Mouse (Mus musculus): ENCODE results near the gene Ddx39b. TPM values are rescaled to one million over a fixed set of nuclear protein-coding genes. Genes with fewer than 3 reads are reported as not detected.

The Ddx39b gene
- polyA plus RNA-seq, 1 experiment, result 338 TPM

- TF ChIP-seq GATA1 (IDR thresholded peaks at IDR 0.05; ENCODE audit: low read length), result no peak
Observed at GRCm38 (mm10) chr17:35205380-35205769, 36.2 kb upstream of the Ddx39b start.

GRCm38 (mm10) chr17:35209785-35210535 lies 31.6 kb upstream of the Ddx39b start:
- TF ChIP-seq GATA1 (IDR thresholded peaks at IDR 0.05; ENCODE audit: low read length), result no peak

DNA sequence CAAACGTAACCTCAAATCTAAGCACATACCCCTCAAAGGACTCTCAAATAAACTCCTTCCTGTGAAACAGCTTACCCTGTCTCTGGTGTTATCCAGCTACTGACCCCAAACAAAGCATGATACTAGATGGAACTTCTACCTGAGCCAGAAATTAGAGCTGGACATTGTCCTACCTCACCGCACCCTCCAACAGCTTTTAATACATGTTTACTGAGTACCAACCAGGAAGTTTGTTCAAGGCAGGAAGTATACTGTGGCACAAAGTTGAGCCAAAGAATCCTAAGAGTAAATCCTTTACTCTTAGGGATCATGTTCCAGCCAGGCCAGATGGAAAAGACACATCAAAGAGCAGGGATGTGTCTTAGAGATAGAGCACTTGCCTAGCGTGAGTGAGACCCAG lies 31.0 kb upstream of the Ddx39b start:
- TF ChIP-seq GATA1 (IDR thresholded peaks at IDR 0.05; ENCODE audit: low read length), result no peak

DNA sequence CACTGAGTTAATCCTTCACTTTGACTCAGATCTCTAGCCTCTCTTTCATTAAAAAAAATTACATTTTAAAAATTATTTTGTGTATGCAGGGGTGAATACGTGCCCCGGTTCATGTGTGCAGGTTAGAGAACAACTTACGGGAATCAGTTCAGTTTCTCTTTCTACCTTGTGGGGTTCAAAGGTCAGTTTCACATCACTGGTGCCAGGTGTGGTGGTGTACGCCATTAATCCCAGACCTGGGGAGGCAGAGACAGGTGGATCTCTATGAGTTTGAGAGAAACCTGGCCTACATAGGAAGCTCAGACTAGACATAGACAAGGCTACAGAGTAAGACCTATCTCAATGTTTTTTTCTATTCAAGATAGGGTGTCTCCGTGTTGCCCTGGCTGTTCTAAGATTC lies 28.5 kb upstream of the Ddx39b start:
- no peak for TF ChIP-seq GATA1 (IDR thresholded peaks at IDR 0.05; ENCODE audit: low read length)

DNA sequence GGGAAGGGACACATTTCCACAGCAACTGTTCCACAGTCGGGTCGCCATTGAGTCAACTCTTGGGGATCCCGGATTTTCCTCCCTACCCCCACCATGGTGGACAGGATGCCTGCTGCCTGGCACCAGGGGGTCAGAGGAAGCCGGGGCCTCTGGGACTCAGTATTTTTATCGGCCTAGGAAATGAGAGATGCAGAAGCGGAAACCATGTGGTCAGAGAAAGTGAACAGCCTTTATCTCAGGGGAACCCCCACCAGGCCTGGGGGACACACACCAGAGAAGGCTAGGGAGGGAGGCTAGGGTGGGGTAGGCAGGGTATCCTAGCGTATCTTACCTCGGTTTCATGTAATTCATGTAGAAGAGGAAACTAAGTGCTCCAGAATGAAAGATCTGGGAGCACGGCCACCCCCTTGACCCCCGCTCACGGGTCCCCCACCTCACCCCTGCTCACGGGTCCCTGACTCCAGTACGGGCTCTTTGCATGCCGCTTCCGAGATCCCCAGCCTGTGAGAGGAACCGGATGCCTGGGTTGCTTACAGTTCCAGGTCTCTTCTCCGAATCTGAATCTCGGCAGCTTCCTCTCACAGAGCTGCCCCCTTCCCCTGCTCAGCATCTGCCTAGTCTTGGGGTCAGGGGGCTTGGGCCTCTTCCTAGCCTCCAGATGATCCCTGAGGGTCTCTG lies 22.9 kb upstream of the Ddx39b start:
- no peak for TF ChIP-seq GATA1 (IDR thresholded peaks at IDR 0.05; ENCODE audit: low read length)

DNA sequence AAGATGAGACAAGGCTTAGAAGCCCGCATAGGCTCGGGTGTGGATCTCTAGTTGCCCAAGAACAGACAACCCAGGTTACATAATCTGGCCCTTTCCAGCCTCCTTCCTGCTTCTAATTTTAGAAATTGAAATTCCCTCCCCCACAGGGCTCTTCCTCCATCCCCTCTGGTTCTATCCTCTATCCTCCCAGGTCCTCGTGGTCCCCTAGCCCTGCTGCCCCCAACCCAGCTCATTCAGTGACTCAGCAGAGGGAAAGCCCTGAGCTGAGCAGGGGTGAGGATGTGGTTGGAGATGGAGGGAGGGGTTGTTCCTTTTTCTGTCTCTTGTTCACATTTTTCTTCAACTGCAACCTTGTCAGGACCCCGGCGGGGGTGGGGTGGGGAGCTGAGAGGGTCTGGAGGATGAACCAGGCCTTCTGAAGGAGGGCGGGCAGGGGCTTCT lies 21.9 kb upstream of the Ddx39b start:
- TF ChIP-seq GATA1 (IDR thresholded peaks at IDR 0.05; ENCODE audit: low read length), result no peak

- TF ChIP-seq GATA1 (IDR thresholded peaks at IDR 0.05; ENCODE audit: low read length), result no peak
Observed at GRCm38 (mm10) chr17:35220156-35220952, 21.2 kb upstream of the Ddx39b start, which contains the start of gene Gm16181. Gene Gm16181 (plus strand): TSS chr17:35220834.

DNA sequence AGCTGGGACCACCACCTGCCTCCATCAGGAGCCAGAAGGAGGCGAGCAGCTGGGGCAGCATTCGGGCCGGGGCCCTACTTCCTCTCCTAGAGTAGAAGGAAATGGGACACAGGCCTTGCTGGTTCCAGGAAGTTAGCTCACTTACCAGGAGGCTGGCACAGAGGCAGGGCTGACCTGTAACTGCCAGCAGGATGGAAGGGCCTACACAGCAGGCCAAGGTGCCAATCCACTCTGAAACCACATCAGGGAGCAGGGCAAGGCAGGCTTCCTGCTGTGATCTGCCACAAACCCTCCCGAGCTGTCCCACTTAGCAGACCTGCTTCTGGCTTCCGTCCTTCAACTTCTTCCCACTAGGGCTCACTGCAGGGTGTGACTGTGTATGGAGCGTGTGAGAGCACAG lies 19.2 kb upstream of the Ddx39b start:
- TF ChIP-seq GATA1 (IDR thresholded peaks at IDR 0.05; ENCODE audit: low read length), result no peak

GRCm38 (mm10) chr17:35224641-35225040 lies 16.9 kb upstream of the Ddx39b start:
- no peak for TF ChIP-seq GATA1 (IDR thresholded peaks at IDR 0.05; ENCODE audit: low read length)

DNA sequence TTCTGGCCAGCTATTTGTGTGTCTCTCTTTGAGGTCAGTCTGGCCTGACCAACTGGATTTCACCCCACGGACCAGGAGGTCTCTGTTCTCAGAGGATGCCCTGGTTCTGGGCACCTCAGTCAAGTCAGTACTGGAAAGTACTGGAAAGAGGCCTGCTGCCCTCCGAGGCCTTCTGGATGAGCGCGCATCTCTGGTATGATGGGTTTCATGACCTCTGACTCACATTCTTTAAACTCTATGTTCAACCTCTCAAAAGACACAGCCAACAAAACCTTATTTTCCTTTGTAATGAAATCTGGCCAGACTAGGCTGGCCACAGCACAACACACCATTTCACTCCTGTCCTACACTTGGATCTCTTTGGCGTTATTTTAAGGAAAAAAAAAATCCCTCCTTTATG lies 16.1 kb upstream of the Ddx39b start:
- no peak for TF ChIP-seq GATA1 (IDR thresholded peaks at IDR 0.05; ENCODE audit: low read length)

- no peak for TF ChIP-seq GATA1 (IDR thresholded peaks at IDR 0.05; ENCODE audit: low read length)
Observed at GRCm38 (mm10) chr17:35226561-35227046, 14.9 kb upstream of the Ddx39b start.

DNA sequence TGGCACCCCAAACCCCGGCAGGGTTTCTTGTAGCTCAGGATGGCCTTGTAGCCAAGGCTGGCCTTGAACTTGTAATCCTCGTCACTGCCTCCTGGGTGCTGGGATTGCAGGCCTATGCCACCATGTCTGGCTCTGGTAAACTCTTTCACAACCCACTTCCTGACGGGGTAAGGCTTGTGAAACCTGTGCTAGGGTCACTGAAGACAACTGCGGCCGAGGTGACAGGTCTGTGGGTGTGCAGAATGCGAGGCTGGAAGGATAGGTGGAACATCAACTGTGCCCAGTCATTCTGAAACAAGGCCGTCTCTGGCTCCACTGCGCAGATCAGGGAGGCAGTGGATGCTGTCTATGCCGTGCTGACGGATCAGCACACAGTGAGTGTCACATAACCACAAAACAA lies 10.5 kb upstream of the Ddx39b start:
- no peak for TF ChIP-seq GATA1 (IDR thresholded peaks at IDR 0.05; ENCODE audit: low read length)

DNA sequence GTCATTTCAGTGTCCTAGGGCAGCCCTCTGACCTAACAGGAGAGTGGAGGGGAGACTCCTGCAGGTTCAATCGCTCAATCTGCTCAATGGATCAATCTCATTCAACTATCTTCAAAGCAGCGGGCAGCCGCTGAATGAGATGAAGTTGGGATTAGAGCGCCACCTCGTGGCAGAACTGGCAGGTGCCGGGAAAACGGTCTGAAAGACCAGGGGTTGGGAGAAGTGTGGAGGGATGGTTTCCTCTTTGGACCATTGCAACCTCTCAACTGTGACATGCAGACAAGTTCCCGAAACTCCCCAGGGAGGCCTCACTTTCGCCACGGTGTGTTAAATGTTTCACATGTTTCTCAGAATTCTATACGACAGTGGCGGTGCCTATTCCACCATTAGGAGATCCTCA lies 9.5 kb upstream of the Ddx39b start:
- no peak for TF ChIP-seq GATA1 (IDR thresholded peaks at IDR 0.05; ENCODE audit: low read length)

DNA sequence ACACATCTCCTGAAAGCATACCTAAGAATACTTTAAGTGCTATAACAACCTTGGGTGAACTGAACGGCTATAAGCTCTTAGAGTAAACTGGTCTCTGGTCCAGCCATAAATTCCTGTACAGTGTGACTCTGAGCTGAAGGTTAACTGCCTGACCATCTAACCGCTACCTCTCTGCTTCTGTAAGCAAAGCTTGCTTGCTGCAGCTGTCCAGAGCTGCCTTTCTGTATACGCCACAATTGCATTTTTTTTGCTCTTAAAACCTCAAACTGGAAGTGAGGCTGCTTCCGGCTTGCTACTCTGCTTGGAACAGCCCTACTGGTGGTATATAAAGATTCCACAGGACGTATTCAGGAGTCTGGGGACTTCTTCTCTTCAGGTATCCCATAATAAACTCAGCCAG lies 8.9 kb upstream of the Ddx39b start:
- TF ChIP-seq GATA1 (IDR thresholded peaks at IDR 0.05; ENCODE audit: low read length), result no peak

GRCm38 (mm10) chr17:35233114-35233980 lies 8.2 kb upstream of the Ddx39b start, which contains the start of gene Atp6v1g2:
Gene Atp6v1g2 (plus strand): TSS chr17:35233660.
- TF ChIP-seq GATA1 (IDR thresholded peaks at IDR 0.05; ENCODE audit: low read length), result no peak
